Mouse (Mus musculus): ENCODE data around the gene Tulp4.

DNA sequence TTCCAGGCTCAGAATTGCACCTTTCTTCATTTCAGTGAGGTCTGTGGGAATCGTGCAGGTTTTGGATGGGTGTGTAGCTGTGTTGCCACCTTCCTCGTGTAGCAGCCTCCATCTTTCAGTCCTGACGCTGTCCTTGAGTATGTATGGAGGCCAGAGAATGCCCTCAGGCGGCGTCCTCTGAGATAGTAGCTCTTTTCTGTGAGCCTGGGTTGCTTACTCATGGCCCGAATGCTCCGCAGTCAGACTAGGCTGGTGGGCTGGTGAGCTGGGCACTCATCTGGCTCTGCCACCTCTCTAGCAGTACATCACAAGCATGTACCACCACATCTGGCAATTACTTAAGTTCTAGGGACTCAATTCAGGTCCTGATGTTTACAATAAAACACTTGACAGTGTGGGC, 96.9 kb downstream of the Tulp4 start:
- TF ChIP-seq CTCF (IDR thresholded peaks at IDR 0.05; ENCODE audit: low read depth, low read length), result no peak
- TF ChIP-seq POLR2A (IDR thresholded peaks at IDR 0.05; ENCODE audit: extremely low read depth, insufficient read depth, low read length), result no peak

Measured in liver, adult 2 months (tissue).